Mouse (Mus musculus) lung, postnatal 0 days (tissue): ENCODE measurements around the gene Shh.

ENCODE experiments used
- CTCF ChIP-seq: IDR thresholded peaks from 2 replicates; pipeline ENCODE4 v1.5.1; 2016; ENCODE audit warnings: antibody characterized with exemption, mild to moderate bottlenecking
- EP300 ChIP-seq: IDR thresholded peaks from 2 replicates; pipeline ENCODE4 v1.6.1; 2016; ENCODE audit warnings: antibody characterized with exemption, mild to moderate bottlenecking, control low read depth

GRCm38 (mm10) chr5:28465526-28465925 is 1.5 kb downstream of the Shh start:
- TF ChIP-seq CTCF (no peak), EP300 (no peak)
